Mouse (Mus musculus) layer of hippocampus, adult 9-11 months (tissue): ENCODE results near the gene Ephb1.
A peak's percentile ranks its signal among the peaks of the same experiment; 100 is the strongest.

ENCODE experiments used
- DNase-seq: peaks from one replicate; pipeline ENCODE4 v3.0.0; 2022

The Ephb1 gene

GRCm38 (mm10) chr9:102130506-102130905, 224.0 kb downstream of the Ephb1 start:
- no peak for DNase-seq

- no peak for DNase-seq
These were observed 228.0 kb downstream of the Ephb1 start for GRCm38 (mm10) chr9:102126510-102126909.

- no peak for DNase-seq
These were observed 231.5 kb downstream of the Ephb1 start for GRCm38 (mm10) chr9:102122880-102123453.

- no peak for DNase-seq
These were observed 235.1 kb downstream of the Ephb1 start for GRCm38 (mm10) chr9:102119422-102119821.

- no peak for DNase-seq
These were observed 239.2 kb downstream of the Ephb1 start for GRCm38 (mm10) chr9:102115326-102115725.

GRCm38 (mm10) chr9:102111471-102111870, 243.0 kb downstream of the Ephb1 start:
- DNase-seq, result no peak

- DNase-seq, result peak; percentile 41
These were observed 246.5 kb downstream of the Ephb1 start for GRCm38 (mm10) chr9:102107978-102108377.

GRCm38 (mm10) chr9:102107213-102107612, 247.3 kb downstream of the Ephb1 start:
- no peak for DNase-seq

GRCm38 (mm10) chr9:102096825-102097224, 257.7 kb downstream of the Ephb1 start:
- DNase-seq, result no peak

- DNase-seq, result no peak
These were observed 265.9 kb downstream of the Ephb1 start for GRCm38 (mm10) chr9:102088598-102088997.

- no peak for DNase-seq
These were observed 268.3 kb downstream of the Ephb1 start for GRCm38 (mm10) chr9:102086053-102086706.

GRCm38 (mm10) chr9:102085477-102085876, 269.0 kb downstream of the Ephb1 start:
- no peak for DNase-seq

- no peak for DNase-seq
These were observed 273.6 kb downstream of the Ephb1 start for GRCm38 (mm10) chr9:102080934-102081333.

- no peak for DNase-seq
These were observed 275.3 kb downstream of the Ephb1 start for GRCm38 (mm10) chr9:102079151-102079550.

GRCm38 (mm10) chr9:102078238-102078637, 276.3 kb downstream of the Ephb1 start:
- DNase-seq, result no peak

GRCm38 (mm10) chr9:102075539-102075938, 279.0 kb downstream of the Ephb1 start:
- no peak for DNase-seq

GRCm38 (mm10) chr9:102073404-102073803, 281.1 kb downstream of the Ephb1 start:
- no peak for DNase-seq

- no peak for DNase-seq
These were observed 285.2 kb downstream of the Ephb1 start for GRCm38 (mm10) chr9:102069151-102069882.

GRCm38 (mm10) chr9:102066601-102067000, 287.9 kb downstream of the Ephb1 start:
- DNase-seq, result no peak

GRCm38 (mm10) chr9:102045886-102046285, 308.6 kb downstream of the Ephb1 start:
- no peak for DNase-seq

- DNase-seq, result no peak
These were observed 309.2 kb downstream of the Ephb1 start for GRCm38 (mm10) chr9:102045111-102045861.

- DNase-seq, result no peak
These were observed 315.3 kb downstream of the Ephb1 start for GRCm38 (mm10) chr9:102039011-102039733.

GRCm38 (mm10) chr9:102036132-102036531, 318.4 kb downstream of the Ephb1 start:
- no peak for DNase-seq
